ENCODE assay signal across 12 mouse cellular contexts in the genomic region with DNA sequence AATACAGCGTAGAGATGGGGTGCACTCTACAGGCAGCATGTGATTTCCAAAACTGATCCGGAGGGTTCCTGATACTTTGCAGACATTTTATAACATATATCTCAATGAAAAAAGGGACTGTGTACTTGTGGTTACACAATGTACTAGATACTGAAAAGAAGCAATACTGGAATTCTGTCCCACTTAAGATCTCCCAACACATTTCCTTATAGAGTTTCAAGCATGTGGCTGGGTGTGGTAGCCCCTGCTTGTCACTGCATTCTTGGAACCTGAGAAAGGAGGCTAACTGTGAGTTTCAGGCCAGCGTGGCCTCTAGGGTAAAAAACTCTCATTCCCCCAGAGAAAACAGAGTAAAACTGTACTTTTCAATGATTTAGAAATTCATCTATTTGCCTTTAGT.
"Had no signal": no experiment of that assay in that cellular context is flagged by ENCODE, and none has a peak within 500 bp of the region (broad histone marks: within the 10 kb centered on the region; RNA-seq: fewer than 3 reads in every experiment).

No protein-coding gene starts in this region.

- H3K27ac ChIP-seq: limb, embryonic 12.5 days; limb, embryonic 15.5 days; liver, embryonic 14.5 days had no signal

- H3K36me3 ChIP-seq: limb, embryonic 12.5 days; limb, embryonic 15.5 days had no signal

- DNase-seq: kidney, adult 18-20 months; kidney, adult 9 months; kidney, postnatal 14 days; kidney, postnatal 4 days; left cerebral cortex, postnatal 4 days; liver, postnatal 0 days; thymus, postnatal 25 days had no signal

- H3K4me3 ChIP-seq: limb, embryonic 12.5 days; limb, embryonic 15.5 days had no signal

- H3K9ac ChIP-seq: limb, embryonic 12.5 days; limb, embryonic 15.5 days; liver, embryonic 14.5 days; liver, postnatal 0 days had no signal

- H3K9me3 ChIP-seq: limb, embryonic 12.5 days; limb, embryonic 15.5 days had no signal

- ATAC-seq: liver, postnatal 0 days had no signal

- H3K4me2 ChIP-seq: limb, embryonic 12.5 days; limb, embryonic 15.5 days; liver, embryonic 11.5 days; midbrain, embryonic 11.5 days had no signal

- H3K27me3 ChIP-seq: limb, embryonic 12.5 days; limb, embryonic 15.5 days had no signal
